Mouse (Mus musculus): ENCODE results near the gene Eml4.

- peak; percentile 36 for TF ChIP-seq MAX (IDR thresholded peaks at IDR 0.05)
- TF ChIP-seq CTCF (IDR thresholded peaks at IDR 0.05; ENCODE audit: control insufficient read depth, insufficient read depth, insufficient read length): no peak
- no peak for TF ChIP-seq CEBPB (IDR thresholded peaks at IDR 0.05; ENCODE audit: low read depth)
- peak; percentile 86 for TF ChIP-seq USF1 (IDR thresholded peaks at IDR 0.05; ENCODE audit: low read depth)
- no peak for TF ChIP-seq MYOD1 (IDR thresholded peaks at IDR 0.05; ENCODE audit: control insufficient read depth, insufficient read length, low read depth)
- no peak for TF ChIP-seq MYOG (IDR thresholded peaks at IDR 0.05; ENCODE audit: control insufficient read depth, extremely low read depth, insufficient read length)
Observed at GRCm38 (mm10) chr17:83350379-83351091, at the start of gene Eml4.

Measured in C2C12 (cell line).